Mouse (Mus musculus): ENCODE data around the gene Igfbp6. TPM values are rescaled to one million over a fixed set of nuclear protein-coding genes. Genes with fewer than 3 reads are reported as not detected.

The Igfbp6 gene
- total and polyA plus RNA-seq, 3 experiments: 0.30 to 1.3 TPM; not detected in 1

GRCm38 (mm10) chr15:102192271-102192812, 48.2 kb downstream of the Igfbp6 start:
- no peak overlapping the region for H3K4me3 ChIP-seq (ENCODE audit: low read depth, low read length)

DNA sequence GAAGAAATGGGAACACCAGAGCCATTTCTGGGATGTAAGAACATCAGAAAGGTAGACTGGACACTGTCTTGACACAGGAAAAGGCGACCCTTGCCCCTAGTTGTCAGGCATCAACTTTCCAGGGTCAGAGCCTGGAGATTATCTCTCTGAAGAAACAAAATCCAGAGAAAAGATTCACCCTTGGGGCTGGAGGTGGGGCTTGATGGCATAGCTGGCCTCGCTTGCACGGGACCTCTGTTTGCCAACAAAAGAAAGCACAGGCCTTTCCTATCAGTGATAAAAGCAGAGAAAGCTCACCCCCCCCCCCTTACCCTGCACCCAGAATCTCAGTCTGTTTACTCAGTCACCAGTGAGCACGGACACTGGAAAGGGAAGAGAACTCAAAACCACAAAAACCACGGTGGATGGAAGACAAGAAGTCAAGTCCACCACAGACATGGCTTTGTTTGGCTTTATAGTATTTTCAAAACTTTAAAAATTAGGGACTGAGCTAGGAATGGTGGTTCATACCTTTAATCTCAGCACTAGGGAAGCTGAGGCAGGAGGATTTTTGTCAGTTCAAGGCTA, 48.7 kb downstream of the Igfbp6 start:
- no peak for TF ChIP-seq POLR2AphosphoS5 (IDR thresholded peaks at IDR 0.05; ENCODE audit: insufficient replicate concordance, low read depth, low read length)
- TF ChIP-seq TAL1 (conservative IDR thresholded peaks at IDR 0.05; ENCODE audit: low read depth, low read length): no peak
- TF ChIP-seq GATA2 (IDR thresholded peaks at IDR 0.05; ENCODE audit: borderline replicate concordance, low read depth, low read length): no peak
- TF ChIP-seq CTCF (IDR thresholded peaks at IDR 0.05; ENCODE audit: low read depth, low read length): no peak
- TF ChIP-seq GATA1 (IDR thresholded peaks at IDR 0.05; ENCODE audit: borderline replicate concordance, low read length): no peak
- no peak for DNase-seq (ENCODE audit: low spot score)
- Histone ChIP-seq H3K4me3 (ENCODE audit: low read depth, low read length) (no peak overlapping the region), H3K9me3 (replicated peaks) (no peaks in the 10 kb centered on the region), H3K27me3 (ENCODE audit: insufficient read depth, low read length) (peaks cover 19% of the 10 kb centered on the region), H3K4me1 (ENCODE audit: insufficient read depth, low read depth, low read length) (peaks cover 47% of the 10 kb centered on the region), H3K36me3 (replicated peaks) (peaks cover 3% of the 10 kb centered on the region)
- no peak for ATAC-seq (ENCODE audit: extremely low read depth, insufficient number of reproducible peaks, low FRiP score, poor library complexity, severe bottlenecking)

More at GRCm38 (mm10) chr15:102192271-102192812, 48.2 kb downstream of the Igfbp6 start:
- ATAC-seq (ENCODE audit: extremely low read depth, insufficient number of reproducible peaks, low FRiP score, poor library complexity, severe bottlenecking) (no peak), DNase-seq (ENCODE audit: low spot score) (no peak)
- peaks cover 3% of the 10 kb centered on the region for H3K36me3 ChIP-seq (replicated peaks)
- H3K9me3 ChIP-seq (replicated peaks): no peaks in the 10 kb centered on the region
- no peak for TF ChIP-seq TAL1 (conservative IDR thresholded peaks at IDR 0.05; ENCODE audit: low read depth, low read length)
- TF ChIP-seq GATA2 (IDR thresholded peaks at IDR 0.05; ENCODE audit: borderline replicate concordance, low read depth, low read length): no peak
- peaks cover 47% of the 10 kb centered on the region for H3K4me1 ChIP-seq (ENCODE audit: insufficient read depth, low read depth, low read length)
- H3K27me3 ChIP-seq (ENCODE audit: insufficient read depth, low read length): peaks cover 19% of the 10 kb centered on the region

DNA sequence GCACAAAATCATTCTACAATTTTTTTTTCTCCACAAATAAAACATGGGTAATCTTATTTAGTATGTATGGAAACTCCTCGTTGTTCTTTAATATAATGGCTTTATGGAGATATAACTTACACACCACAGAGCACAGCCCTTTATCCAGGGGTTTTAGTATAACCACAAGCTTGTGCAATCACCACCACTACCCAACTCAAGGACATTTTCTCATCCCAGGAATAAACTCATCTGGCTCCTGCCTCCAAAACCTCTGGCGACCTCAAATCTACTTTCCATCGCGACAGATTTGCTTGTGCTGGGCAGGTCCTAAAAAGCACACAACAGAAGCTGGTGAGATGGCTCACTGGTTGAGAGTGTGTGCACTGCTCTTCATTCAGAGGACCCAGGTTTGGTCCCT, 49.5 kb downstream of the Igfbp6 start:
- no peak overlapping the region for H3K4me3 ChIP-seq (ENCODE audit: low read depth, low read length)
- H3K9me3 ChIP-seq (replicated peaks): no peaks in the 10 kb centered on the region
- ATAC-seq (ENCODE audit: extremely low read depth, insufficient number of reproducible peaks, low FRiP score, poor library complexity, severe bottlenecking) (no peak), DNase-seq (ENCODE audit: low spot score) (no peak)
- no peak for TF ChIP-seq GATA2 (IDR thresholded peaks at IDR 0.05; ENCODE audit: borderline replicate concordance, low read depth, low read length)
- no peak for TF ChIP-seq CTCF (IDR thresholded peaks at IDR 0.05; ENCODE audit: low read depth, low read length)
- no peak for TF ChIP-seq TAL1 (conservative IDR thresholded peaks at IDR 0.05; ENCODE audit: low read depth, low read length)
- H3K4me1 ChIP-seq (ENCODE audit: insufficient read depth, low read depth, low read length): peaks cover 44% of the 10 kb centered on the region
- peaks cover 3% of the 10 kb centered on the region for H3K36me3 ChIP-seq (replicated peaks)
- peaks cover 16% of the 10 kb centered on the region for H3K27me3 ChIP-seq (ENCODE audit: insufficient read depth, low read length)

DNA sequence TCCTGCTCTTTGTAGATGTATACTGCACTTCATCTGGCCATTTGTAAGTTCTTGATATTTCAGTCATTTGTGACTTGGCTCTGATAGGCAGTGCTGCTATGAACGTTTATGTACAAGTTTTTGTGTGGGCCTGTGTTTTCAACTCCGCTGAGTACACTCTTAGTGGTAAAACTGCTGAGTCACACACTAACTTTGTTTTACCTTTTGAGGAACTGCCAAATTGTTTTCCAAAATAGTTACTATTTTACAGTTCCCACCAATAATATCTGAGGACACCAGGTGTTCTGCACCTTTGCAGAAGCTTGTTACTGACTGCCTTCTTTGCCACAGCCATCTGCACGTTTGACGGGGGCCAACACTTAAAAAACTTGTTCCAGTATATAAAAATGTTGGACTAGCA, 50.3 kb downstream of the Igfbp6 start:
- peaks cover 12% of the 10 kb centered on the region; the same call in 1 of the 2 replicates for H3K27me3 ChIP-seq (ENCODE audit: insufficient read depth, low read length)
- no peak overlapping the region for H3K4me3 ChIP-seq (ENCODE audit: low read depth, low read length)
- ATAC-seq (ENCODE audit: extremely low read depth, insufficient number of reproducible peaks, low FRiP score, poor library complexity, severe bottlenecking) (no peak; the same call in 1 of the 2 replicates), DNase-seq (ENCODE audit: low spot score) (no peak)
- TF ChIP-seq TAL1 (conservative IDR thresholded peaks at IDR 0.05; ENCODE audit: low read depth, low read length) (no peak), POLR2AphosphoS5 (IDR thresholded peaks at IDR 0.05; ENCODE audit: insufficient replicate concordance, low read depth, low read length) (no peak), GATA2 (IDR thresholded peaks at IDR 0.05; ENCODE audit: borderline replicate concordance, low read depth, low read length) (no peak), GATA1 (IDR thresholded peaks at IDR 0.05; ENCODE audit: borderline replicate concordance, low read length) (no peak), CTCF (IDR thresholded peaks at IDR 0.05; ENCODE audit: low read depth, low read length) (no peak)
- H3K9me3 ChIP-seq (replicated peaks): no peaks in the 10 kb centered on the region
- peaks cover 42% of the 10 kb centered on the region for H3K4me1 ChIP-seq (ENCODE audit: insufficient read depth, low read depth, low read length)
- peaks cover 7% of the 10 kb centered on the region for H3K36me3 ChIP-seq (replicated peaks)

GRCm38 (mm10) chr15:102195373-102195772, 51.2 kb downstream of the Igfbp6 start:
- Histone ChIP-seq H3K4me3 (ENCODE audit: low read depth, low read length) (no peak overlapping the region), H3K9me3 (replicated peaks) (no peaks in the 10 kb centered on the region), H3K36me3 (replicated peaks) (peaks cover 9% of the 10 kb centered on the region), H3K27me3 (ENCODE audit: insufficient read depth, low read length) (peaks cover 11% of the 10 kb centered on the region; the same call in 1 of the 2 replicates), H3K4me1 (ENCODE audit: insufficient read depth, low read depth, low read length) (peaks cover 42% of the 10 kb centered on the region)
- no peak for TF ChIP-seq CTCF (IDR thresholded peaks at IDR 0.05; ENCODE audit: low read depth, low read length)
- no peak for TF ChIP-seq POLR2AphosphoS5 (IDR thresholded peaks at IDR 0.05; ENCODE audit: insufficient replicate concordance, low read depth, low read length)
- TF ChIP-seq GATA2 (IDR thresholded peaks at IDR 0.05; ENCODE audit: borderline replicate concordance, low read depth, low read length): no peak
- TF ChIP-seq TAL1 (conservative IDR thresholded peaks at IDR 0.05; ENCODE audit: low read depth, low read length): no peak
- TF ChIP-seq GATA1 (IDR thresholded peaks at IDR 0.05; ENCODE audit: borderline replicate concordance, low read length): no peak
- no peak for DNase-seq (ENCODE audit: low spot score)
- ATAC-seq (ENCODE audit: extremely low read depth, insufficient number of reproducible peaks, low FRiP score, poor library complexity, severe bottlenecking): no peak

GRCm38 (mm10) chr15:102198841-102199240, 54.7 kb downstream of the Igfbp6 start:
- Histone ChIP-seq H3K36me3 (replicated peaks) (peaks cover 15% of the 10 kb centered on the region), H3K9me3 (replicated peaks) (no peaks in the 10 kb centered on the region), H3K4me1 (ENCODE audit: insufficient read depth, low read depth, low read length) (peaks cover 33% of the 10 kb centered on the region), H3K4me3 (ENCODE audit: low read depth, low read length) (no peak overlapping the region), H3K27me3 (ENCODE audit: insufficient read depth, low read length) (no peaks in the 10 kb centered on the region)
- DNase-seq (ENCODE audit: low spot score) (no peak), ATAC-seq (ENCODE audit: extremely low read depth, insufficient number of reproducible peaks, low FRiP score, poor library complexity, severe bottlenecking) (no peak)
- TF ChIP-seq GATA2 (IDR thresholded peaks at IDR 0.05; ENCODE audit: borderline replicate concordance, low read depth, low read length) (no peak), POLR2AphosphoS5 (IDR thresholded peaks at IDR 0.05; ENCODE audit: insufficient replicate concordance, low read depth, low read length) (no peak), GATA1 (IDR thresholded peaks at IDR 0.05; ENCODE audit: borderline replicate concordance, low read length) (no peak), TAL1 (conservative IDR thresholded peaks at IDR 0.05; ENCODE audit: low read depth, low read length) (no peak), CTCF (IDR thresholded peaks at IDR 0.05; ENCODE audit: low read depth, low read length) (no peak)

Other genes starting within 250 kb of the Igfbp6 start
- not detected in 2 replicates for gene Krt4, start 219.6 kb upstream of the Igfbp6 start, total RNA-seq (2014; fragmentation: Nextera tagmentation)
- gene Krt4, start 219.6 kb upstream of the Igfbp6 start, total RNA-seq (2017): 0.06 and 0.11 TPM in 2 replicates
- not detected in 2 replicates for gene Krt4, start 219.6 kb upstream of the Igfbp6 start, polyA plus RNA-seq (2012)
- not detected in 2 replicates for gene Krt79, start 204.0 kb upstream of the Igfbp6 start, total RNA-seq (2014; fragmentation: Nextera tagmentation)
- gene Krt79, start 204.0 kb upstream of the Igfbp6 start, total RNA-seq (2017): 0.12 TPM in 1 of 2 replicates, not detected in the other
- gene Krt79, start 204.0 kb upstream of the Igfbp6 start, polyA plus RNA-seq (2012): not detected in 2 replicates
- gene Krt78, start 190.1 kb upstream of the Igfbp6 start, total RNA-seq (2014; fragmentation: Nextera tagmentation): not detected in 2 replicates
- 0.05 TPM in 1 of 2 replicates, not detected in the other for gene Krt78, start 190.1 kb upstream of the Igfbp6 start, total RNA-seq (2017)
- gene Krt78, start 190.1 kb upstream of the Igfbp6 start, polyA plus RNA-seq (2012): not detected in 2 replicates
- not detected in 2 replicates for gene Krt8, start 139.9 kb upstream of the Igfbp6 start, total RNA-seq (2014; fragmentation: Nextera tagmentation)
- not detected in 2 replicates for gene Krt8, start 139.9 kb upstream of the Igfbp6 start, total RNA-seq (2017)
- not detected in 2 replicates for gene Krt8, start 139.9 kb upstream of the Igfbp6 start, polyA plus RNA-seq (2012)
- gene Krt18, start 116.2 kb upstream of the Igfbp6 start, total RNA-seq (2014; fragmentation: Nextera tagmentation): not detected in 2 replicates
- gene Krt18, start 116.2 kb upstream of the Igfbp6 start, total RNA-seq (2017): not detected in 2 replicates
- gene Krt18, start 116.2 kb upstream of the Igfbp6 start, polyA plus RNA-seq (2012): 0.04 TPM in 1 of 2 replicates, not detected in the other
- 196 and 223 TPM in 2 replicates for gene Eif4b, start 70.6 kb upstream of the Igfbp6 start, total RNA-seq (2014; fragmentation: Nextera tagmentation)
- 409 and 435 TPM in 2 replicates for gene Eif4b, start 70.6 kb upstream of the Igfbp6 start, total RNA-seq (2017)
- 353 and 439 TPM in 2 replicates for gene Eif4b, start 70.6 kb upstream of the Igfbp6 start, polyA plus RNA-seq (2012)
- gene Tns2, start 43.9 kb upstream of the Igfbp6 start, total RNA-seq (2014; fragmentation: Nextera tagmentation): 3.8 TPM in 1 of 2 replicates, not detected in the other
- 0.41 and 2.3 TPM in 2 replicates for gene Tns2, start 43.9 kb upstream of the Igfbp6 start, total RNA-seq (2017)
- gene Tns2, start 43.9 kb upstream of the Igfbp6 start, polyA plus RNA-seq (2012): 0.55 and 0.63 TPM in 2 replicates
- 5.3 and 7.1 TPM in 2 replicates for gene Spryd3, start 8.1 kb upstream of the Igfbp6 start, total RNA-seq (2014; fragmentation: Nextera tagmentation)
- 12.1 and 12.3 TPM in 2 replicates for gene Spryd3, start 8.1 kb upstream of the Igfbp6 start, total RNA-seq (2017)
- gene Spryd3, start 8.1 kb upstream of the Igfbp6 start, polyA plus RNA-seq (2012): 12.7 and 14.9 TPM in 2 replicates
- 7.4 and 8.1 TPM in 2 replicates for gene Soat2, start 6.2 kb downstream of the Igfbp6 start, total RNA-seq (2014; fragmentation: Nextera tagmentation)
- gene Soat2, start 6.2 kb downstream of the Igfbp6 start, total RNA-seq (2017): 3.1 and 3.3 TPM in 2 replicates
- gene Soat2, start 6.2 kb downstream of the Igfbp6 start, polyA plus RNA-seq (2012): 0.64 and 1.1 TPM in 2 replicates
- 42.5 and 64.5 TPM in 2 replicates for gene Zfp740, start 58.9 kb downstream of the Igfbp6 start, total RNA-seq (2014; fragmentation: Nextera tagmentation)
- 34.8 and 35.3 TPM in 2 replicates for gene Zfp740, start 58.9 kb downstream of the Igfbp6 start, total RNA-seq (2017)
- gene Zfp740, start 58.9 kb downstream of the Igfbp6 start, polyA plus RNA-seq (2012): 12.9 and 18.2 TPM in 2 replicates
- 2.1 and 11.9 TPM in 2 replicates for gene Csad, start 60.4 kb downstream of the Igfbp6 start, total RNA-seq (2014; fragmentation: Nextera tagmentation)
- 4.2 and 4.9 TPM in 2 replicates for gene Csad, start 60.4 kb downstream of the Igfbp6 start, total RNA-seq (2017)
- 3.1 and 4.2 TPM in 2 replicates for gene Csad, start 60.4 kb downstream of the Igfbp6 start, polyA plus RNA-seq (2012)
- gene Itgb7, start 87.6 kb downstream of the Igfbp6 start, total RNA-seq (2014; fragmentation: Nextera tagmentation): 23.7 and 26.6 TPM in 2 replicates
- gene Itgb7, start 87.6 kb downstream of the Igfbp6 start, total RNA-seq (2017): 80.9 and 83.5 TPM in 2 replicates
- gene Itgb7, start 87.6 kb downstream of the Igfbp6 start, polyA plus RNA-seq (2012): 22.1 and 27.2 TPM in 2 replicates
- 2.6 and 3.4 TPM in 2 replicates for gene Rarg, start 113.2 kb downstream of the Igfbp6 start, total RNA-seq (2014; fragmentation: Nextera tagmentation)
- 1.0 and 1.9 TPM in 2 replicates for gene Rarg, start 113.2 kb downstream of the Igfbp6 start, total RNA-seq (2017)
- 1.8 and 2.2 TPM in 2 replicates for gene Rarg, start 113.2 kb downstream of the Igfbp6 start, polyA plus RNA-seq (2012)
- gene Gm9918, start 126.2 kb downstream of the Igfbp6 start, total RNA-seq (2014; fragmentation: Nextera tagmentation): not detected in 2 replicates
- 0.12 and 0.44 TPM in 2 replicates for gene Gm9918, start 126.2 kb downstream of the Igfbp6 start, total RNA-seq (2017)
- not detected in 2 replicates for gene Gm9918, start 126.2 kb downstream of the Igfbp6 start, polyA plus RNA-seq (2012)
- 24.5 and 25.8 TPM in 2 replicates for gene Mfsd5, start 135.1 kb downstream of the Igfbp6 start, total RNA-seq (2014; fragmentation: Nextera tagmentation)
- gene Mfsd5, start 135.1 kb downstream of the Igfbp6 start, total RNA-seq (2017): 31.1 and 37.2 TPM in 2 replicates
- 66.2 and 75.3 TPM in 2 replicates for gene Mfsd5, start 135.1 kb downstream of the Igfbp6 start, polyA plus RNA-seq (2012)
- gene Espl1, start 151.9 kb downstream of the Igfbp6 start, total RNA-seq (2014; fragmentation: Nextera tagmentation): 91.0 and 145 TPM in 2 replicates
- 15.8 and 23.8 TPM in 2 replicates for gene Espl1, start 151.9 kb downstream of the Igfbp6 start, total RNA-seq (2017)
- 33.1 and 35.5 TPM in 2 replicates for gene Espl1, start 151.9 kb downstream of the Igfbp6 start, polyA plus RNA-seq (2012)
- gene Pfdn5, start 181.8 kb downstream of the Igfbp6 start, total RNA-seq (2014; fragmentation: Nextera tagmentation): 113 and 119 TPM in 2 replicates
- 271 and 276 TPM in 2 replicates for gene Pfdn5, start 181.8 kb downstream of the Igfbp6 start, total RNA-seq (2017)
- gene Pfdn5, start 181.8 kb downstream of the Igfbp6 start, polyA plus RNA-seq (2012): 13.6 and 23.0 TPM in 2 replicates
- 37.5 and 45.9 TPM in 2 replicates for gene Myg1, start 187.3 kb downstream of the Igfbp6 start, total RNA-seq (2014; fragmentation: Nextera tagmentation)
- 30.1 and 35.2 TPM in 2 replicates for gene Myg1, start 187.3 kb downstream of the Igfbp6 start, total RNA-seq (2017)
- 72.6 and 87.5 TPM in 2 replicates for gene Myg1, start 187.3 kb downstream of the Igfbp6 start, polyA plus RNA-seq (2012)
- 187 and 217 TPM in 2 replicates for gene Aaas, start 206.4 kb downstream of the Igfbp6 start, total RNA-seq (2014; fragmentation: Nextera tagmentation)
- gene Aaas, start 206.4 kb downstream of the Igfbp6 start, total RNA-seq (2017): 110 and 126 TPM in 2 replicates
- 199 and 288 TPM in 2 replicates for gene Aaas, start 206.4 kb downstream of the Igfbp6 start, polyA plus RNA-seq (2012)
- gene Sp7, start 222.8 kb downstream of the Igfbp6 start, total RNA-seq (2014; fragmentation: Nextera tagmentation): not detected in 2 replicates
- 0.06 and 0.16 TPM in 2 replicates for gene Sp7, start 222.8 kb downstream of the Igfbp6 start, total RNA-seq (2017)
- gene Sp7, start 222.8 kb downstream of the Igfbp6 start, polyA plus RNA-seq (2012): not detected in 2 replicates

Data from G1E (cell line).